Mouse (Mus musculus) CH12.LX (cell line): Measurements from ENCODE around the gene Zfp574. TPM values are rescaled to one million over a fixed set of nuclear protein-coding genes. Genes with fewer than 3 reads are reported as not detected.

ENCODE experiments used
- DNase-seq: peaks from one replicate; pipeline ENCODE4 v3.0.0-alpha.2; 2013; ENCODE audit errors: extremely low read depth
- H3K27ac ChIP-seq: 2 replicates; pipeline ENCODE4 v1.5.1; 2012; ENCODE audit warnings: low read depth, mild to moderate bottlenecking, control low read depth, moderate library complexity; ENCODE audit not compliant: insufficient read depth
- H3K27me3 ChIP-seq: replicated peaks from 2 replicates; pipeline ENCODE3; 2012; ENCODE audit warnings: inconsistent platforms
- H3K36me3 ChIP-seq, 2 experiments: replicated peaks in 1 of 2; 2 replicates each; pipeline versions ENCODE3 to v1.6.1; 2012; ENCODE audit warnings: inconsistent platforms in 1 of 2, low read length in 1 of 2, mild to moderate bottlenecking in 1 of 2, mixed read lengths in 1 of 2, moderate library complexity in 1 of 2; ENCODE audit not compliant: control insufficient read depth in 1 of 2, insufficient read depth in 1 of 2
- H3K4me1 ChIP-seq, 2 experiments: 2 replicates each; pipeline ENCODE4 v1.6.1; 2012; ENCODE audit warnings: inconsistent platforms in 1 of 2, moderate library complexity in 1 of 2; ENCODE audit not compliant: insufficient read depth in 2 of 2, control insufficient read depth in 1 of 2
- H3K4me2 ChIP-seq: 2 replicates; pipeline ENCODE4 v1.6.1; 2012; ENCODE audit warnings: low read depth, mild to moderate bottlenecking, control low read depth; ENCODE audit not compliant: poor library complexity, insufficient read depth, severe bottlenecking
- H3K4me3 ChIP-seq, 3 experiments: fragments of 150-350 bp in 1 of 3; sonication (generic) in 1 of 3; replicated peaks in 1 of 3; 2 replicates each; pipeline versions ENCODE3 to v1.5.1; 2011 to 2012; ENCODE audit warnings: low read depth in 2 of 3, low read length in 2 of 3, mild to moderate bottlenecking in 2 of 3, moderate library complexity in 2 of 3, control low read depth in 1 of 3, improper control_type of control experiment in 1 of 3, inconsistent platforms in 1 of 3, mixed read lengths in 1 of 3; ENCODE audit not compliant: poor library complexity in 1 of 3
- H3K79me2 ChIP-seq: replicated peaks from 2 replicates; pipeline ENCODE4 v1.6.1; 2012; ENCODE audit warnings: mild to moderate bottlenecking, moderate library complexity; ENCODE audit not compliant: control insufficient read depth, poor library complexity, insufficient read depth, severe bottlenecking; ENCODE audit errors: extremely low read depth
- H3K9ac ChIP-seq: 2 replicates; pipeline ENCODE4 v1.6.1; 2012; ENCODE audit warnings: low read depth, mild to moderate bottlenecking, control low read depth, moderate library complexity; ENCODE audit not compliant: insufficient read depth
- H3K9me3 ChIP-seq: replicated peaks from 2 replicates; pipeline ENCODE3; 2012; ENCODE audit warnings: low read length, inconsistent platforms, mixed read lengths
- BHLHE40 ChIP-seq: IDR thresholded peaks from 2 replicates; pipeline ENCODE4 v1.6.1; 2011; ENCODE audit warnings: mild to moderate bottlenecking, low read depth, low read length, improper control_type of control experiment
- CHD1 ChIP-seq: IDR thresholded peaks from 2 replicates; pipeline ENCODE4 v1.6.1; 2012; ENCODE audit warnings: low read depth, low read length, improper control_type of control experiment, inconsistent platforms
- CHD2 ChIP-seq: IDR thresholded peaks from 2 replicates; pipeline ENCODE4 v1.6.1; 2011; ENCODE audit warnings: low read length, improper control_type of control experiment
- E2F4 ChIP-seq: IDR thresholded peaks from 2 replicates; pipeline ENCODE4 v1.6.1; 2011; ENCODE audit warnings: low read depth, low read length, improper control_type of control experiment; ENCODE audit not compliant: insufficient replicate concordance
- ETS1 ChIP-seq: conservative IDR thresholded peaks from 2 replicates; pipeline ENCODE4 v1.6.1; 2012; ENCODE audit warnings: low read depth, mild to moderate bottlenecking, inconsistent platforms, low read length, improper control_type of control experiment, moderate library complexity
- GABPA ChIP-seq: IDR thresholded peaks from 2 replicates; pipeline ENCODE4 v1.6.1; 2012; ENCODE audit warnings: low read depth, low read length, improper control_type of control experiment, inconsistent platforms; ENCODE audit not compliant: insufficient replicate concordance
- IRF4 ChIP-seq: IDR thresholded peaks from 2 replicates; pipeline ENCODE4 v1.6.1; 2014; ENCODE audit warnings: low read depth, mild to moderate bottlenecking, inconsistent platforms, low read length, improper control_type of control experiment
- JUN ChIP-seq: IDR thresholded peaks from 2 replicates; pipeline ENCODE4 v1.6.1; 2011; ENCODE audit warnings: low read depth, mild to moderate bottlenecking, low read length, improper control_type of control experiment, moderate library complexity; ENCODE audit not compliant: insufficient read depth
- JUND ChIP-seq: conservative IDR thresholded peaks from 2 replicates; pipeline ENCODE4 v1.6.1; 2011; ENCODE audit warnings: low read depth, low read length, improper control_type of control experiment
- MAFK ChIP-seq: IDR thresholded peaks from 2 replicates; pipeline ENCODE4 v1.6.1; 2011; ENCODE audit warnings: low read length, improper control_type of control experiment; ENCODE audit not compliant: insufficient replicate concordance
- MAZ ChIP-seq: IDR thresholded peaks from 2 replicates; pipeline ENCODE4 v1.6.1; 2012; ENCODE audit warnings: low read depth, mild to moderate bottlenecking, inconsistent platforms, low read length, improper control_type of control experiment, moderate library complexity
- MEF2A ChIP-seq: IDR thresholded peaks from 2 replicates; pipeline ENCODE4 v1.6.1; 2014; ENCODE audit warnings: low read depth, mild to moderate bottlenecking, inconsistent platforms, low read length, improper control_type of control experiment, borderline replicate concordance
- MYC ChIP-seq: IDR thresholded peaks from 2 replicates; pipeline ENCODE4 v1.6.1; 2011; ENCODE audit warnings: low read depth, mild to moderate bottlenecking, improper control_type of control experiment, low read length
- NRF1 ChIP-seq: IDR thresholded peaks from 2 replicates; pipeline ENCODE4 v1.6.1; 2014; ENCODE audit warnings: low read depth, mild to moderate bottlenecking, inconsistent platforms, low read length, improper control_type of control experiment, moderate library complexity
- PAX5 ChIP-seq: IDR thresholded peaks from 2 replicates; pipeline ENCODE4 v1.6.1; 2012; ENCODE audit warnings: low read length, inconsistent platforms, mixed read lengths
- POLR2A ChIP-seq: IDR thresholded peaks from 2 replicates; pipeline ENCODE4 v1.6.1; 2011; ENCODE audit warnings: low read depth, mild to moderate bottlenecking, improper control_type of control experiment, low read length
- POLR2AphosphoS2 ChIP-seq: IDR thresholded peaks from 2 replicates; pipeline ENCODE4 v1.6.1; 2011; ENCODE audit warnings: low read depth, low read length, improper control_type of control experiment
- RAD21 ChIP-seq: IDR thresholded peaks from 2 replicates; pipeline ENCODE4 v1.6.1; 2011; ENCODE audit warnings: low read depth, mild to moderate bottlenecking, low read length, improper control_type of control experiment, moderate library complexity
- RCOR1 ChIP-seq: conservative IDR thresholded peaks from 2 replicates; pipeline ENCODE4 v1.6.1; 2012; ENCODE audit warnings: low read depth, mild to moderate bottlenecking, inconsistent platforms, low read length, improper control_type of control experiment
- SMC3 ChIP-seq: IDR thresholded peaks from 2 replicates; pipeline ENCODE4 v1.6.1; 2011; ENCODE audit warnings: low read depth, low read length, improper control_type of control experiment
- TCF12 ChIP-seq: IDR thresholded peaks from 2 replicates; pipeline ENCODE4 v1.6.1; 2014; ENCODE audit warnings: low read depth, mild to moderate bottlenecking, inconsistent platforms, low read length, improper control_type of control experiment
- UBTF ChIP-seq: IDR thresholded peaks from 2 replicates; pipeline ENCODE4 v1.6.1; 2012; ENCODE audit warnings: low read depth, mild to moderate bottlenecking, inconsistent platforms, low read length, improper control_type of control experiment, moderate library complexity
- USF1 ChIP-seq: IDR thresholded peaks from 2 replicates; pipeline ENCODE4 v1.6.1; 2014; ENCODE audit warnings: low read depth, mild to moderate bottlenecking, inconsistent platforms, low read length, improper control_type of control experiment
- ZC3H11A ChIP-seq: IDR thresholded peaks from 2 replicates; pipeline ENCODE4 v1.6.1; 2012; ENCODE audit warnings: low read depth, mild to moderate bottlenecking, inconsistent platforms, low read length, improper control_type of control experiment
- ZKSCAN1 ChIP-seq: IDR thresholded peaks from 2 replicates; pipeline ENCODE4 v1.6.1; 2012; ENCODE audit warnings: low read depth, inconsistent platforms, low read length, improper control_type of control experiment, borderline replicate concordance
- ZMIZ1 ChIP-seq: IDR thresholded peaks from 2 replicates; pipeline ENCODE4 v1.6.1; 2012; ENCODE audit warnings: low read depth, mild to moderate bottlenecking, inconsistent platforms, low read length, improper control_type of control experiment
- dilution Hi-C: fragments of 300-500 bp; cut with MboI; formaldehyde crosslinking; loops from 2 replicates; pipeline ENCODE4 v1.14.3; 2020; ENCODE audit warnings: low sequenced_read_pairs; ENCODE audit not compliant: extremely low pct_unique_long_range_greater_than_20kb, extremely low pct_ligation_motif_present
- in situ Hi-C: fragments of 300-500 bp; cut with MboI; formaldehyde crosslinking; loops from 3 replicates; pipeline ENCODE4 v1.14.3; 2019; ENCODE audit warnings: low sequenced_read_pairs, low pct_ligation_motif_present, low pct_unique_long_range_greater_than_20kb, mixed read lengths
- polyA plus RNA-seq: library from polyadenylated mRNA; unstranded; fragments of >175 nt; gene quantifications from 2 replicates; pipeline ENCODE4 v1.2.1, GENCODE M21; 2012; ENCODE audit warnings: low read depth; ENCODE audit not compliant: insufficient read length
- total RNA-seq, 2 experiments: library from RNA; depleted of rRNA; stranded (reverse); fragments of 300-350 nt in 1 of 2; fragments of >200 nt in 1 of 2; gene quantifications; 2 replicates each; pipeline ENCODE4 v1.2.3; 2012 to 2014

Zfp574 gene
- total and polyA plus RNA-seq, 3 experiments = 3.4 to 13.3 (median 11.2) TPM

GRCm38 (mm10) chr7:25052587-25052986 lies 19.8 kb upstream of the Zfp574 start:
- Histone ChIP-seq H3K4me1 (peaks cover 6 to 17% of the 10 kb centered on the region in 2 experiments; a peak in 3 of 4 replicates), H3K79me2 (no peaks in the 10 kb centered on the region), H3K27ac (no peak overlapping the region), H3K9ac (no peak overlapping the region), H3K4me2 (no peak overlapping the region), H3K27me3 (peaks cover 3% of the 10 kb centered on the region), H3K4me3 (no peak overlapping the region), H3K9me3 (no peaks in the 10 kb centered on the region), H3K36me3 (no peaks in the 10 kb centered on the region)
- DNase-seq = no peak
- dilution Hi-C loops (no loop called here), in situ Hi-C loops (no loop called here)
- no peak for TF ChIP-seq E2F4
- TF ChIP-seq MAFK = no peak
- no peak for TF ChIP-seq RCOR1
- no peak for TF ChIP-seq POLR2AphosphoS2
- TF ChIP-seq ZMIZ1 = no peak
- TF ChIP-seq UBTF = no peak
- no peak for TF ChIP-seq BHLHE40
- TF ChIP-seq IRF4 = no peak
- no peak for TF ChIP-seq TCF12
- no peak for TF ChIP-seq PAX5
- TF ChIP-seq MYC = no peak
- no peak for TF ChIP-seq JUND
- TF ChIP-seq RAD21 = no peak
- no peak for TF ChIP-seq CHD1
- no peak for TF ChIP-seq ZC3H11A
- TF ChIP-seq ZKSCAN1 = no peak

- no peak overlapping the region for H3K27ac ChIP-seq
- no peaks in the 10 kb centered on the region for H3K27me3 ChIP-seq
- H3K4me3 ChIP-seq = no peak overlapping the region
- H3K9me3 ChIP-seq = no peaks in the 10 kb centered on the region
- in situ Hi-C loops (no loop called here), dilution Hi-C loops (no loop called here)
- H3K4me2 ChIP-seq = no peak overlapping the region
- no peak overlapping the region for H3K9ac ChIP-seq
- TF ChIP-seq GABPA = no peak
- no peak for TF ChIP-seq USF1
- no peak for TF ChIP-seq RCOR1
- TF ChIP-seq MEF2A = no peak
- TF ChIP-seq NRF1 = no peak
- TF ChIP-seq SMC3 = no peak
- TF ChIP-seq IRF4 = no peak
- no peak for TF ChIP-seq MAZ
- TF ChIP-seq ETS1 = no peak
- no peak for TF ChIP-seq POLR2A
- no peak for TF ChIP-seq MYC
- TF ChIP-seq CHD2 = no peak
- no peak for TF ChIP-seq JUN
- DNase-seq = no peak
- peaks cover 0 to 23% of the 10 kb centered on the region in 2 experiments for H3K36me3 ChIP-seq
- no peaks in the 10 kb centered on the region; a peak in 1 of 4 replicates for H3K4me1 ChIP-seq
- H3K79me2 ChIP-seq = no peaks in the 10 kb centered on the region
These were observed 15.4 kb upstream of the Zfp574 start for GRCm38 (mm10) chr7:25056951-25057350.
